Mouse (Mus musculus) heart, embryonic 16.5 days (tissue): ENCODE results near the gene Spaca9. TPM values are rescaled to one million over a fixed set of nuclear protein-coding genes. Genes with fewer than 3 reads are reported as not detected.

Source experiments
- ATAC-seq: fragments of 200-750 bp; cut with Nextera tagmentation; replicated peaks from 2 replicates; pipeline ENCODE4 v1.8.0; 2017; ENCODE audit warnings: moderate number of reproducible peaks; ENCODE audit not compliant: insufficient read depth, low FRiP score; ENCODE audit errors: extremely low read depth
- H3K27ac ChIP-seq: fragments of 300-500 bp; sonication (generic); 2 replicates; pipeline ENCODE4 v1.5.1; 2014; ENCODE audit warnings: mild to moderate bottlenecking, low read length, control low read depth, moderate library complexity
- H3K27me3 ChIP-seq: fragments of 300-500 bp; sonication (generic); 2 replicates; pipeline ENCODE4 v1.6.1; 2014; ENCODE audit warnings: low read length, mixed read lengths; ENCODE audit not compliant: control insufficient read depth, insufficient read depth
- H3K36me3 ChIP-seq: fragments of 300-500 bp; sonication (generic); 2 replicates; pipeline ENCODE4 v1.6.1; 2014; ENCODE audit not compliant: control insufficient read depth, insufficient read depth
- H3K4me1 ChIP-seq: fragments of 300-500 bp; sonication (generic); 2 replicates; pipeline ENCODE4 v1.6.1; 2014; ENCODE audit warnings: low read length, mixed read lengths; ENCODE audit not compliant: control insufficient read depth, insufficient read depth
- H3K4me2 ChIP-seq: fragments of 300-500 bp; sonication (generic); 2 replicates; pipeline ENCODE4 v1.6.1; 2014; ENCODE audit warnings: low read depth, mild to moderate bottlenecking, control low read depth, low read length
- H3K4me3 ChIP-seq: fragments of 300-500 bp; sonication (generic); 2 replicates; pipeline ENCODE4 v1.5.1; 2014; ENCODE audit warnings: mild to moderate bottlenecking, control low read depth, low read length
- H3K9ac ChIP-seq: fragments of 300-500 bp; sonication (generic); 2 replicates; pipeline ENCODE4 v1.6.1; 2014; ENCODE audit warnings: low read length, control low read depth
- H3K9me3 ChIP-seq: fragments of 300-500 bp; sonication (generic); replicated peaks from 2 replicates; pipeline ENCODE4 v1.6.1; 2016; ENCODE audit warnings: low read length; ENCODE audit not compliant: control insufficient read depth
- WGBS: fragments of 180-500 bp; shearing (Covaris S2); extraction: QIAGEN DNeasy Blood & Tissue Kit; methylation state at CpG from one replicate; pipeline ENCODE4 v1.1.7; 2014; 5-methylcytosine and 5-hydroxymethylcytosine counted together
- microRNA-seq: library from miRNA; unstranded; fragments of <30 nt; microRNA quantifications from one replicate; pipeline ENCODE4, GENCODE M21; 2017
- polyA plus RNA-seq: library from polyadenylated mRNA; unstranded; fragments of >200 nt; fragmentation: Nextera tagmentation; extraction: Ambion mirVana; gene quantifications from 2 replicates; pipeline ENCODE4 v1.2.1, GENCODE M21; 2015

The Spaca9 gene
- polyA plus RNA-seq, 1 experiment from 2014 or later, result 0.96 TPM

- no peaks in the 10 kb centered on the region for H3K4me1 ChIP-seq
- no peaks in the 10 kb centered on the region for H3K9me3 ChIP-seq
- no peak overlapping the region for H3K4me2 ChIP-seq
- no peak for ATAC-seq
- H3K4me3 ChIP-seq, result no peak overlapping the region
- no peak overlapping the region for H3K9ac ChIP-seq
- H3K36me3 ChIP-seq, result peaks cover 6% of the 10 kb centered on the region
- no peak overlapping the region for H3K27ac ChIP-seq
- no peaks in the 10 kb centered on the region for H3K27me3 ChIP-seq
Measured at GRCm38 (mm10) chr2:28650526-28650925, 49.0 kb downstream of the Spaca9 start.

DNA sequence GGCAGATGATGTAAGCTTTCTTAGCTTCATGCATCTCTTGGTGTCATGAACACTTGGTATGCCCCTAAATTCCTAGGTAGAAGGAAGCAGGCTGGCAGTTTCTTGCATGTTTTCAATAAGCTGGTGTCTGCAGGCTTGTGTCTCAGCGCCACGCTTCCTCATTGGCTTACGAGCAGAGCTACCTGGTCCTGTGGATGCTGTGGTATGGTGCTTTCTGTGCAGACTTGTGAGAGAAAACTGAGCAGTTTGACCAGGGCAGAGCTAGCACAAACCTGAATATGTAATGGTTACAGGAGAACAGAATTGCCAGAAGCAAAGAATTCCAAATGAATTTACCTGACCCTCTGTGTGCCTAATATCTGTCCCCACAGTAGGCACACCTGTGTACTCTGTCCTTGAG lies 56.4 kb downstream of the Spaca9 start:
- peaks cover 14% of the 10 kb centered on the region for H3K4me1 ChIP-seq
- H3K9me3 ChIP-seq, result no peaks in the 10 kb centered on the region
- 86% methylated on average over 3 of the region's 3 CpGs for WGBS
- H3K4me3 ChIP-seq, result no peak overlapping the region
- H3K27ac ChIP-seq, result no peak overlapping the region
- H3K27me3 ChIP-seq, result no peaks in the 10 kb centered on the region
- ATAC-seq, result no peak
- no peaks in the 10 kb centered on the region for H3K36me3 ChIP-seq
- H3K4me2 ChIP-seq, result no peak overlapping the region
- H3K9ac ChIP-seq, result no peak overlapping the region

Small RNA genes lying within 50 kb of the gene (microRNA-seq; reads per million reads assigned to microRNA genes)
- gene Mir3088, result 1.4 reads per million

Other genes starting within 250 kb of the Spaca9 start
- 0.71 and 0.81 TPM in 2 replicates for gene 1700007K13Rik, start 233.4 kb downstream of the Spaca9 start, polyA plus RNA-seq
- 52.0 and 52.7 TPM in 2 replicates for gene Mrps2, start 231.7 kb downstream of the Spaca9 start, polyA plus RNA-seq
- 0.43 and 1.1 TPM in 2 replicates for gene Gbgt1, start 202.8 kb downstream of the Spaca9 start, polyA plus RNA-seq
- 1.3 and 1.4 TPM in 2 replicates for gene Gm10134, start 193.6 kb downstream of the Spaca9 start, polyA plus RNA-seq
- gene Ralgds, start 186.6 kb downstream of the Spaca9 start, polyA plus RNA-seq, result 21.2 and 22.3 TPM in 2 replicates
- gene Cel, start 136.3 kb downstream of the Spaca9 start, polyA plus RNA-seq, result 0.30 TPM in 1 of 2 replicates, not detected in the other
- gene Gtf3c5, start 116.0 kb downstream of the Spaca9 start, polyA plus RNA-seq, result 28.6 and 29.1 TPM in 2 replicates
- 0.84 and 0.92 TPM in 2 replicates for gene Gfi1b, start 77.7 kb downstream of the Spaca9 start, polyA plus RNA-seq
- 16.7 and 17.5 TPM in 2 replicates for gene Tsc1, start 58.5 kb downstream of the Spaca9 start, polyA plus RNA-seq
- gene Ak8, start 437 bp upstream of the Spaca9 start, polyA plus RNA-seq, result 0.30 and 0.80 TPM in 2 replicates
- gene Gtf3c4, start 140.6 kb upstream of the Spaca9 start, polyA plus RNA-seq, result 6.1 and 8.2 TPM in 2 replicates
- gene Ddx31, start 140.7 kb upstream of the Spaca9 start, polyA plus RNA-seq, result 7.6 and 7.8 TPM in 2 replicates
- not detected in 2 replicates for gene Barhl1, start 216.9 kb upstream of the Spaca9 start, polyA plus RNA-seq